Mouse (Mus musculus) G1E (cell line): ENCODE data around the gene Vmn2r29. TPM values are rescaled to one million over a fixed set of nuclear protein-coding genes. Genes with fewer than 3 reads are reported as not detected.

Source experiments
- ATAC-seq: 2 replicates; pipeline ENCODE4 v1.8.0; 2016; ENCODE audit warnings: mild to moderate bottlenecking; ENCODE audit not compliant: insufficient number of reproducible peaks, poor library complexity, low FRiP score, severe bottlenecking; ENCODE audit errors: extremely low read depth
- DNase-seq: peaks from one replicate; pipeline ENCODE4 v3.0.0; 2012; ENCODE audit warnings: low spot score
- H3K27me3 ChIP-seq: 2 replicates; pipeline ENCODE4 v1.6.1; 2012; ENCODE audit warnings: mild to moderate bottlenecking, low read length, inconsistent platforms; ENCODE audit not compliant: insufficient read depth
- H3K36me3 ChIP-seq: replicated peaks from 2 replicates; pipeline ENCODE3; 2012; ENCODE audit warnings: mild to moderate bottlenecking, inconsistent platforms
- H3K4me1 ChIP-seq: 2 replicates; pipeline ENCODE4 v1.6.1; 2012; ENCODE audit warnings: low read depth, low read length, inconsistent platforms, mixed read lengths; ENCODE audit not compliant: insufficient read depth
- H3K4me3 ChIP-seq: 2 replicates; pipeline ENCODE4 v1.5.1; 2012; ENCODE audit warnings: low read depth, mild to moderate bottlenecking, inconsistent platforms, low read length, moderate library complexity, mixed read lengths
- H3K9me3 ChIP-seq: replicated peaks from 2 replicates; pipeline ENCODE4 v1.6.1; 2012; ENCODE audit warnings: inconsistent platforms
- CTCF ChIP-seq: IDR thresholded peaks from 2 replicates; pipeline ENCODE4 v1.5.1; 2012; ENCODE audit warnings: low read depth, low read length, inconsistent platforms, mixed read lengths
- GATA1 ChIP-seq: IDR thresholded peaks from 2 replicates; pipeline ENCODE4 v1.6.1; 2012; ENCODE audit warnings: borderline replicate concordance, low read length, inconsistent platforms, mixed read lengths
- GATA2 ChIP-seq: IDR thresholded peaks from 2 replicates; pipeline ENCODE4 v1.6.1; 2012; ENCODE audit warnings: low read depth, low read length, inconsistent platforms, borderline replicate concordance
- POLR2AphosphoS5 ChIP-seq: IDR thresholded peaks from 2 replicates; pipeline ENCODE4 v1.6.1; 2012; ENCODE audit warnings: low read depth, low read length, inconsistent platforms; ENCODE audit not compliant: insufficient replicate concordance
- TAL1 ChIP-seq: conservative IDR thresholded peaks from 2 replicates; pipeline ENCODE4 v1.6.1; 2012; ENCODE audit warnings: low read depth, low read length, inconsistent platforms, mixed read lengths
- polyA plus RNA-seq: library from polyadenylated mRNA; stranded (reverse); fragments of >175 nt; gene quantifications from 2 replicates; pipeline ENCODE4 v1.2.3, GENCODE M21; 2012
- total RNA-seq, 2 experiments: library from RNA; stranded (forward) in 1 of 2; stranded (reverse) in 1 of 2; fragments of 200-1000 nt in 1 of 2; fragments of >200 nt in 1 of 2; fragmentation: Nextera tagmentation in 1 of 2; gene quantifications; 2 replicates each; pipeline ENCODE4 v1.2.3; 2014 to 2017

The Vmn2r29 gene
- total and polyA plus RNA-seq, 3 experiments, result 0.11 TPM; not detected in 2

- DNase-seq (no peak), ATAC-seq (peak; percentile 17; the same call in 1 of the 2 replicates)
Observed at GRCm38 (mm10) chr7:7187417-7188190, 59.5 kb downstream of the Vmn2r29 start.

GRCm38 (mm10) chr7:7185897-7186296 is 61.2 kb downstream of the Vmn2r29 start:
- Histone ChIP-seq H3K4me1 (peaks cover 4% of the 10 kb centered on the region; the same call in 1 of the 2 replicates), H3K27me3 (no peaks in the 10 kb centered on the region), H3K4me3 (no peak overlapping the region), H3K9me3 (no peaks in the 10 kb centered on the region), H3K36me3 (peaks cover 15% of the 10 kb centered on the region)
- TF ChIP-seq CTCF (no peak), TAL1 (no peak), GATA2 (no peak), POLR2AphosphoS5 (no peak), GATA1 (no peak)
- DNase-seq (no peak), ATAC-seq (no peak)

More at GRCm38 (mm10) chr7:7187417-7188190, 59.5 kb downstream of the Vmn2r29 start:
- H3K9me3 ChIP-seq, result no peaks in the 10 kb centered on the region
- H3K36me3 ChIP-seq, result peaks cover 1% of the 10 kb centered on the region
- peak overlapping the region; percentile 65; the same call in 1 of the 2 replicates for H3K4me3 ChIP-seq
- H3K27me3 ChIP-seq, result no peaks in the 10 kb centered on the region
- peaks cover 4% of the 10 kb centered on the region; the same call in 1 of the 2 replicates for H3K4me1 ChIP-seq
- TF ChIP-seq TAL1, result no peak
- no peak for TF ChIP-seq POLR2AphosphoS5
- no peak for TF ChIP-seq CTCF
- TF ChIP-seq GATA2, result no peak
- no peak for TF ChIP-seq GATA1

Other genes starting within 250 kb of the Vmn2r29 start
- gene Zfp954, start 125.8 kb downstream of the Vmn2r29 start, total RNA-seq (2014; fragmentation: Nextera tagmentation), result 8.5 and 15.0 TPM in 2 replicates
- 18.6 and 19.1 TPM in 2 replicates for gene Zfp954, start 125.8 kb downstream of the Vmn2r29 start, total RNA-seq (2017)
- gene Zfp954, start 125.8 kb downstream of the Vmn2r29 start, polyA plus RNA-seq, result 1.9 and 3.4 TPM in 2 replicates
- 10.0 and 15.4 TPM in 2 replicates for gene Zfp773, start 110.6 kb downstream of the Vmn2r29 start, total RNA-seq (2014; fragmentation: Nextera tagmentation)
- 9.2 and 10.5 TPM in 2 replicates for gene Zfp773, start 110.6 kb downstream of the Vmn2r29 start, total RNA-seq (2017)
- gene Zfp773, start 110.6 kb downstream of the Vmn2r29 start, polyA plus RNA-seq, result 0.16 and 0.22 TPM in 2 replicates
- gene Zfp418, start 76.0 kb downstream of the Vmn2r29 start, total RNA-seq (2014; fragmentation: Nextera tagmentation), result 2.4 and 3.4 TPM in 2 replicates
- 1.9 and 2.1 TPM in 2 replicates for gene Zfp418, start 76.0 kb downstream of the Vmn2r29 start, total RNA-seq (2017)
- gene Zfp418, start 76.0 kb downstream of the Vmn2r29 start, polyA plus RNA-seq, result 0.21 and 0.22 TPM in 2 replicates
- gene Zfp772, start 37.3 kb downstream of the Vmn2r29 start, total RNA-seq (2014; fragmentation: Nextera tagmentation), result 1.9 and 3.2 TPM in 2 replicates
- gene Zfp772, start 37.3 kb downstream of the Vmn2r29 start, total RNA-seq (2017), result 1.8 and 3.1 TPM in 2 replicates
- 0.14 and 0.18 TPM in 2 replicates for gene Zfp772, start 37.3 kb downstream of the Vmn2r29 start, polyA plus RNA-seq
- gene Gm45844, start 31.0 kb upstream of the Vmn2r29 start, total RNA-seq (2014; fragmentation: Nextera tagmentation), result not detected in 2 replicates
- gene Gm45844, start 31.0 kb upstream of the Vmn2r29 start, total RNA-seq (2017), result 0.55 and 1.2 TPM in 2 replicates
- gene Gm45844, start 31.0 kb upstream of the Vmn2r29 start, polyA plus RNA-seq, result 0.15 and 0.17 TPM in 2 replicates
- 13.5 and 17.4 TPM in 2 replicates for gene Clcn4, start 53.5 kb upstream of the Vmn2r29 start, total RNA-seq (2014; fragmentation: Nextera tagmentation)
- 34.4 and 34.7 TPM in 2 replicates for gene Clcn4, start 53.5 kb upstream of the Vmn2r29 start, total RNA-seq (2017)
- 2.7 and 4.2 TPM in 2 replicates for gene Clcn4, start 53.5 kb upstream of the Vmn2r29 start, polyA plus RNA-seq
- gene Vmn2r30, start 90.3 kb upstream of the Vmn2r29 start, total RNA-seq (2014; fragmentation: Nextera tagmentation), result 0.15 TPM in 1 of 2 replicates, not detected in the other
- 0.17 and 0.27 TPM in 2 replicates for gene Vmn2r30, start 90.3 kb upstream of the Vmn2r29 start, total RNA-seq (2017)
- not detected in 2 replicates for gene Vmn2r30, start 90.3 kb upstream of the Vmn2r29 start, polyA plus RNA-seq
- not detected in 2 replicates for gene Gm45783, start 127.2 kb upstream of the Vmn2r29 start, total RNA-seq (2014; fragmentation: Nextera tagmentation)
- not detected in 2 replicates for gene Gm45783, start 127.2 kb upstream of the Vmn2r29 start, total RNA-seq (2017)
- gene Gm45783, start 127.2 kb upstream of the Vmn2r29 start, polyA plus RNA-seq, result 0.16 and 0.25 TPM in 2 replicates
- not detected in 2 replicates for gene Vmn2r31, start 152.4 kb upstream of the Vmn2r29 start, total RNA-seq (2014; fragmentation: Nextera tagmentation)
- 0.17 and 0.33 TPM in 2 replicates for gene Vmn2r31, start 152.4 kb upstream of the Vmn2r29 start, total RNA-seq (2017)
- gene Vmn2r31, start 152.4 kb upstream of the Vmn2r29 start, polyA plus RNA-seq, result not detected in 2 replicates
- gene Vmn2r32, start 232.7 kb upstream of the Vmn2r29 start, total RNA-seq (2014; fragmentation: Nextera tagmentation), result not detected in 2 replicates
- 0.05 and 0.12 TPM in 2 replicates for gene Vmn2r32, start 232.7 kb upstream of the Vmn2r29 start, total RNA-seq (2017)
- not detected in 2 replicates for gene Vmn2r32, start 232.7 kb upstream of the Vmn2r29 start, polyA plus RNA-seq